Mouse (Mus musculus): ENCODE measurements around the gene Gcnt2. TPM values are rescaled to one million over a fixed set of nuclear protein-coding genes. Genes with fewer than 3 reads are reported as not detected.
A peak's percentile ranks its signal among the peaks of the same experiment; 100 is the strongest.

Gcnt2 gene
- total RNA-seq, 1 experiment: 21.8 TPM

GRCm38 (mm10) chr13:41000140-41000925 is 140.8 kb downstream of the Gcnt2 start:
- DNase-seq (ENCODE audit: low read depth, low spot score): no peak

GRCm38 (mm10) chr13:41000926-41001639 is 141.5 kb downstream of the Gcnt2 start, which contains the start of gene Pak1ip1:
Gene Pak1ip1, plus strand, starts transcription at chr13:41001023.
- in situ Hi-C loops (cut with MboI; ENCODE audit: low sequenced_read_pairs in 2 of 2, unreplicated experiment in 2 of 2): no loop called here
- no peak for TF ChIP-seq CHD2 (IDR thresholded peaks at IDR 0.05; ENCODE audit: low read depth, low read length)
- no peak for TF ChIP-seq ZNF384 (IDR thresholded peaks at IDR 0.05; ENCODE audit: low read depth, low read length)
- peak; percentile 78 for TF ChIP-seq HCFC1 (IDR thresholded peaks at IDR 0.05; ENCODE audit: borderline replicate concordance, insufficient read depth, low read length)
- TF ChIP-seq MAFK (IDR thresholded peaks at IDR 0.05; ENCODE audit: insufficient read depth, low read depth, low read length): no peak
- peak within 1 kb of the TSS; percentile 100 for H3K9ac ChIP-seq (ENCODE audit: insufficient read depth, low read depth, low read length, poor library complexity, severe bottlenecking)
- peak; percentile 88 for DNase-seq (ENCODE audit: low read depth, low spot score)
- H3K4me1 ChIP-seq (ENCODE audit: control insufficient read depth in 2 of 2, insufficient read depth in 2 of 2, low read length in 2 of 2, poor library complexity in 1 of 2): peaks cover 3 to 5% of the 10 kb centered on the region in 2 experiments; a peak in 2 of 4 replicates
- H3K9me3 ChIP-seq (ENCODE audit: control insufficient read depth, insufficient read depth, low read depth, low read length): no peaks in the 10 kb centered on the region
- H3K27ac ChIP-seq (ENCODE audit: insufficient read depth, low read depth, low read length, poor library complexity, severe bottlenecking): peak within 1 kb of the TSS; percentile 94
- peaks cover 11% of the 10 kb centered on the region for H3K36me3 ChIP-seq (ENCODE audit: control insufficient read depth, insufficient read depth, low read length, poor library complexity, severe bottlenecking)
- H3K4me3 ChIP-seq (ENCODE audit: insufficient read depth in 1 of 2, low read depth in 1 of 2, low read length in 2 of 2, poor library complexity in 1 of 2, severe bottlenecking in 1 of 2): peak within 1 kb of the TSS; percentile 94 to 100

More at GRCm38 (mm10) chr13:41000140-41000925, 140.8 kb downstream of the Gcnt2 start:
- Histone ChIP-seq H3K9me3 (ENCODE audit: control insufficient read depth, insufficient read depth, low read depth, low read length) (no peaks in the 10 kb centered on the region), H3K27ac (ENCODE audit: insufficient read depth, low read depth, low read length, poor library complexity, severe bottlenecking) (peak overlapping the region; percentile 94), H3K4me3 (ENCODE audit: insufficient read depth in 1 of 2, low read depth in 1 of 2, low read length in 2 of 2, poor library complexity in 1 of 2, severe bottlenecking in 1 of 2) (peak overlapping the region; percentile 94 to 100), H3K36me3 (ENCODE audit: control insufficient read depth, insufficient read depth, low read length, poor library complexity, severe bottlenecking) (peaks cover 7% of the 10 kb centered on the region), H3K4me1 (ENCODE audit: control insufficient read depth in 2 of 2, insufficient read depth in 2 of 2, low read length in 2 of 2, poor library complexity in 1 of 2) (peaks cover 3 to 5% of the 10 kb centered on the region in 2 experiments; a peak in 2 of 4 replicates), H3K9ac (ENCODE audit: insufficient read depth, low read depth, low read length, poor library complexity, severe bottlenecking) (peak overlapping the region; percentile 85)
- TF ChIP-seq CHD2 (IDR thresholded peaks at IDR 0.05; ENCODE audit: low read depth, low read length) (no peak), ZC3H11A (IDR thresholded peaks at IDR 0.05; ENCODE audit: borderline replicate concordance, low read depth, low read length) (no peak), HCFC1 (IDR thresholded peaks at IDR 0.05; ENCODE audit: borderline replicate concordance, insufficient read depth, low read length) (no peak), MAFK (IDR thresholded peaks at IDR 0.05; ENCODE audit: insufficient read depth, low read depth, low read length) (no peak), ZNF384 (IDR thresholded peaks at IDR 0.05; ENCODE audit: low read depth, low read length) (no peak)
- in situ Hi-C loops (cut with MboI; ENCODE audit: low sequenced_read_pairs in 2 of 2, unreplicated experiment in 2 of 2): no loop called here

- H3K4me1 ChIP-seq (ENCODE audit: control insufficient read depth in 2 of 2, insufficient read depth in 2 of 2, low read length in 2 of 2, poor library complexity in 1 of 2): peaks cover 3 to 5% of the 10 kb centered on the region in 2 experiments; a peak in 2 of 4 replicates
- no peak overlapping the region for H3K27ac ChIP-seq (ENCODE audit: insufficient read depth, low read depth, low read length, poor library complexity, severe bottlenecking)
- no peak for TF ChIP-seq HCFC1 (IDR thresholded peaks at IDR 0.05; ENCODE audit: borderline replicate concordance, insufficient read depth, low read length)
- no peak for TF ChIP-seq ZNF384 (IDR thresholded peaks at IDR 0.05; ENCODE audit: low read depth, low read length)
- no peak for TF ChIP-seq CHD2 (IDR thresholded peaks at IDR 0.05; ENCODE audit: low read depth, low read length)
- TF ChIP-seq ZC3H11A (IDR thresholded peaks at IDR 0.05; ENCODE audit: borderline replicate concordance, low read depth, low read length): no peak
- TF ChIP-seq MAFK (IDR thresholded peaks at IDR 0.05; ENCODE audit: insufficient read depth, low read depth, low read length): no peak
- DNase-seq (ENCODE audit: low read depth, low spot score): no peak
- in situ Hi-C loops (cut with MboI; ENCODE audit: low sequenced_read_pairs in 2 of 2, unreplicated experiment in 2 of 2): no loop called here
- peaks cover 15% of the 10 kb centered on the region for H3K36me3 ChIP-seq (ENCODE audit: control insufficient read depth, insufficient read depth, low read length, poor library complexity, severe bottlenecking)
- H3K4me3 ChIP-seq (ENCODE audit: insufficient read depth in 1 of 2, low read depth in 1 of 2, low read length in 2 of 2, poor library complexity in 1 of 2, severe bottlenecking in 1 of 2): peak overlapping the region; percentile 52 to 94; a peak in 3 of 4 replicates
- H3K9ac ChIP-seq (ENCODE audit: insufficient read depth, low read depth, low read length, poor library complexity, severe bottlenecking): peak overlapping the region; percentile 62; the same call in 1 of the 2 replicates
- H3K9me3 ChIP-seq (ENCODE audit: control insufficient read depth, insufficient read depth, low read depth, low read length): no peaks in the 10 kb centered on the region
These were observed 142.4 kb downstream of the Gcnt2 start for GRCm38 (mm10) chr13:41002001-41002400.

GRCm38 (mm10) chr13:41006244-41006643 is 146.7 kb downstream of the Gcnt2 start:
- peaks cover 37% of the 10 kb centered on the region for H3K36me3 ChIP-seq (ENCODE audit: control insufficient read depth, insufficient read depth, low read length, poor library complexity, severe bottlenecking)
- peaks cover 0 to 5% of the 10 kb centered on the region in 2 experiments; a peak in 2 of 4 replicates for H3K4me1 ChIP-seq (ENCODE audit: control insufficient read depth in 2 of 2, insufficient read depth in 2 of 2, low read length in 2 of 2, poor library complexity in 1 of 2)
- no peak for DNase-seq (ENCODE audit: low read depth, low spot score)
- H3K9ac ChIP-seq (ENCODE audit: insufficient read depth, low read depth, low read length, poor library complexity, severe bottlenecking): no peak overlapping the region
- H3K4me3 ChIP-seq (ENCODE audit: insufficient read depth in 1 of 2, low read depth in 1 of 2, low read length in 2 of 2, poor library complexity in 1 of 2, severe bottlenecking in 1 of 2): no peak overlapping the region
- no peaks in the 10 kb centered on the region for H3K9me3 ChIP-seq (ENCODE audit: control insufficient read depth, insufficient read depth, low read depth, low read length)
- H3K27ac ChIP-seq (ENCODE audit: insufficient read depth, low read depth, low read length, poor library complexity, severe bottlenecking): no peak overlapping the region
- in situ Hi-C loops (cut with MboI; ENCODE audit: low sequenced_read_pairs in 2 of 2, unreplicated experiment in 2 of 2): no loop called here
- no peak for TF ChIP-seq ZC3H11A (IDR thresholded peaks at IDR 0.05; ENCODE audit: borderline replicate concordance, low read depth, low read length)
